Mouse (Mus musculus) testis, adult 2 months (tissue): ENCODE measurements at regions not wholly inside any gene's neighbourhood (a gene's known extent, or its start where the extent isn't known, plus 50 kb on each side); places are given as distances from the start of the nearest gene placed in this dataset.

Experiments used
- H3K27ac ChIP-seq: fragments of 200-500 bp; 2 replicates; pipeline ENCODE4 v1.5.1; 2012; ENCODE audit warnings: low read depth, low read length; ENCODE audit not compliant: control insufficient read depth, insufficient read depth
- H3K27me3 ChIP-seq: fragments of 200-500 bp; 2 replicates; pipeline ENCODE4 v1.6.1; 2012; ENCODE audit warnings: mild to moderate bottlenecking, low read length, moderate library complexity; ENCODE audit not compliant: control insufficient read depth, insufficient read depth
- H3K36me3 ChIP-seq: fragments of 200-500 bp; 2 replicates; pipeline ENCODE4 v1.6.1; 2012; ENCODE audit warnings: mild to moderate bottlenecking, low read length; ENCODE audit not compliant: control insufficient read depth, insufficient read depth
- H3K4me1 ChIP-seq: fragments of 200-500 bp; 2 replicates; pipeline ENCODE4 v1.6.1; 2012; ENCODE audit warnings: low read length; ENCODE audit not compliant: control insufficient read depth, insufficient read depth
- H3K4me3 ChIP-seq: fragments of 200-500 bp; 2 replicates; pipeline ENCODE4 v1.5.1; 2012; ENCODE audit warnings: low read depth, mild to moderate bottlenecking, low read length, moderate library complexity, mixed read lengths; ENCODE audit not compliant: control insufficient read depth
- CTCF ChIP-seq: fragments of 200-500 bp; IDR thresholded peaks from 2 replicates; pipeline ENCODE4 v1.5.1; 2012; ENCODE audit warnings: low read depth, mild to moderate bottlenecking, inconsistent platforms, low read length, moderate library complexity; ENCODE audit not compliant: control insufficient read depth, insufficient read depth, insufficient replicate concordance
- POLR2A ChIP-seq: fragments of 200-500 bp; IDR thresholded peaks from 2 replicates; pipeline ENCODE4 v1.6.1; 2012; ENCODE audit warnings: low read depth, mild to moderate bottlenecking, inconsistent platforms, low read length, moderate library complexity; ENCODE audit not compliant: control insufficient read depth

DNA sequence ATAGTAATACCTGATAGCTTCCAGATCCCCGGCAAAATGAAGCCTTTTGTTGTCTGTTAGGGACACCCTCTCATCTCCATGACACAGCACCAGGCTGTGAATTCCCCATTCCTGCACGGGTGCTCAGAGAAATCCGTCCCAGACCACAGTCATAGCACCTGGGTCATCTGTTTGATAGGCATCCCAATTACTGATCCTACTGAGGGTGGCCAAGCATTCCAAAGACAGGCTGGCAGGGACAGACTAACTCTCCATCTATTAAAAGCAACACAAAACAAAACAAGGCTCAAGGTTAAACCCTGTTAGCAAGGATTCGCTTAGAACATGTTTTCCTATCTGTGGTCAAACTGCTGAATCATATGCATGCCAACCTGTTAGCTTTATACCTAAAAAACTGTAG is 213.8 kb upstream of the Atp2b1 start:
- no peaks in the 10 kb centered on the region for H3K4me1 ChIP-seq
- TF ChIP-seq CTCF, result no peak
- no peak overlapping the region for H3K27ac ChIP-seq
- no peaks in the 10 kb centered on the region for H3K36me3 ChIP-seq
- H3K27me3 ChIP-seq, result no peaks in the 10 kb centered on the region
- H3K4me3 ChIP-seq, result no peak overlapping the region

DNA sequence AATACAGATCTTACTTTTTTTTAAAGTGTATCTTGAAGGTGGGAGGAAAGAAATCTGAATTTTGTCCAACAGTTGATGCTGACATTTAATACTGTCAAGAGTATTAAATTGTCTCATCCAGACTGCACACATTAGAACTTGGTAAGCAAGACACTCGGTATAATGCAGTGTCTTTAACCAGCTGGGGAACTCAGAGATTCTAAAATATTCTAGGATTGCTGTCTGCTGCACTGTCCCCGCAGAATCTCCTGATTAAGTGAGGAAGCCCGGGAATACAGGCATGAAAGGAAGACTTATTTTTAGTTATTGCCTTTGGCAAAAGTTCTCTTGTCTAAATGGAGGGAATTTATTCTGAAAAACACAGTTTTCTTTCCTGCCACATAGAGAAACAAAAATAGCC is 212.9 kb upstream of the Atp2b1 start:
- H3K36me3 ChIP-seq, result no peaks in the 10 kb centered on the region

DNA sequence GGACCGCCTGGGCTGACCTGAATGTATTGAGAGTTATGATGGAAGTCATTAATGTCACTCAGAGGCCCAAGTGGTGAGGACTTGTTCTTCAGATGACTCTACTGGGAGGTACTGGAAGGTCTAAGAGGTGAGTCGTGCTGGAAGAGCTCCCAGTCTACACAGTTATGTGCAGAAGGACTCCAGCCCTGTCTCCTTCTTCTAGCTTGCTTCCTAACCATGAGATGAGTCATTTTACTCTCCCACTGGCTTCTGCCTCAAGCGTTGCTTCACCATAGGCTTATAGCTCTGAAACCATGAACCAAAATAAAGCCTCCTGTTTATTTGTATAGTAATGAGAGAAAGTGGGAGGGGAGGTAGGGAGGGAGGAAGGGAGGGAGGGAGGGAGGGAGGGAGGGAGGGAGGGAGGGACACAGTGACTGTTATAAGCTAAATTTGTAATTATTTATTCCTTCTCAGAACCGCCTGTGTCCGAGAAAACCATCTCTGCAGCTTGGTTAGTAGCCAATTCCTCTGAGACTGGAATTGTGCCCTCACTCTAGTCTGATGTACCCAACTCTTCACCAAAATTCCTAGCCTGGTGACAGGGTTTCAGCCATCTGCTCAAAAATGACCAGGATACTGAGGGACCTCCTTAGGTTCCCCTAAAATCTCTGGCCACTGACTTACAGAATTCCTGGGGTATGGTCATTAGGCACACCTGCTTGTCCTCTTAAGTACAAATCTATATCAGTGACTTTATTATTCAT is 211.6 kb upstream of the Atp2b1 start:
- TF ChIP-seq POLR2A, result no peak
- no peaks in the 10 kb centered on the region for H3K27me3 ChIP-seq
- H3K36me3 ChIP-seq, result no peaks in the 10 kb centered on the region
- no peaks in the 10 kb centered on the region for H3K4me1 ChIP-seq
- H3K4me3 ChIP-seq, result no peak overlapping the region
- no peak overlapping the region for H3K27ac ChIP-seq

More for the DNA sequence above, 212.9 kb upstream of the Atp2b1 start:
- Histone ChIP-seq H3K4me3 (no peak overlapping the region), H3K27me3 (no peaks in the 10 kb centered on the region), H3K27ac (no peak overlapping the region), H3K4me1 (no peaks in the 10 kb centered on the region)
- TF ChIP-seq POLR2A, result no peak
- no peak for TF ChIP-seq CTCF

DNA sequence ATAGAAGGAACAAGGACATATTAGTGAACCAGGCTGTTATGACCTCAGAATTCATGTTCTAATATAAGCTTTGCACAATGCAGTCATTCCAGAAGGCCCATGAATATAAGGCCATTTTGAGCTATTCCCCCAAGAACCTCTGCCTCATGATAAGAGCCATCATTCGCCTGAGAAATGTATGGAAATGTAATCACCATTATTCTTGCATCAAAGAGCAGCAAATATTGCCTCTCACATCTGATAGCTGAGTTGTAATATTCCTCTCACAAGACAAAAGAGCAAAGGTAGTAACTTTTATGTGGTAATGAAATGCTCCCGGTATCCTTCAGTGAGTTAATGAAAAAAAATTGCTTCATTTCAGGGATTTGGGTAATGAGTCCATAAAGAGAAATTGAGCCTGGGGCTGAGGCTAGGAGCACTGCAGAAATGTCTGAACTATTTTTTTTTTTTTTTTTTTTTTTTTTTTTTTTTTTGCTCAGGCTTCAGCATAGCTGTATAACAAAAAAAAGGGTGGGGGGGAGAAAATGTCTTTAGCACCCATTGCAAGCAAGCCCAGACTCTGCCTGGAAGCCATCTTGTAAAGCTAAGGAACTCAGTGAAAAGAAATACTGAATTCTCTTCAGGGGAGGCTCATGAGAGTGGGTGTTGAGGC is 210.4 kb upstream of the Atp2b1 start:
- Histone ChIP-seq H3K36me3 (no peaks in the 10 kb centered on the region), H3K27ac (no peak overlapping the region)
- TF ChIP-seq POLR2A (no peak), CTCF (no peak)

DNA sequence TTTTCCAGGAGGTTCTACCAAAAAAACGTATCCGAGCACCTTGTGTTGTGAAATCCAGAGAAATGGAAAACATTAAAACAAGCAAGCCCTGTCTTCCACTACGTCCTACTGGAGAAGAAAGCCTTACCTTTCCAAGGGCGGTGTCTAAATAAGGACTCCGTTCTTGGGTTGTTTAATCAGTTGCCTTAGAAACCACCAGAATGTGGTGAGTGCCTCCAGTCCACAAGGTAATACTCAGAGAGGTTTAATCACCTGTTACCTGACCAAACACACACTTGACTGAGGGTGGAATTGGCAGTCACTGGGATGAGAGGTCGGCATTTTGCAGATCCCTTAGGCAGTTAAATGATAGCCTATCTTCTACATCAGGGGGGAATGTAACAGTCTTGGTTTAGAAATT is 209.6 kb upstream of the Atp2b1 start:
- Histone ChIP-seq H3K27ac (no peak overlapping the region), H3K27me3 (no peaks in the 10 kb centered on the region), H3K36me3 (no peaks in the 10 kb centered on the region), H3K4me1 (no peaks in the 10 kb centered on the region), H3K4me3 (no peak overlapping the region)
- TF ChIP-seq CTCF (no peak), POLR2A (no peak)

More for the DNA sequence above, 210.4 kb upstream of the Atp2b1 start:
- no peaks in the 10 kb centered on the region for H3K4me1 ChIP-seq
- H3K27me3 ChIP-seq, result no peaks in the 10 kb centered on the region
- H3K4me3 ChIP-seq, result no peak overlapping the region

DNA sequence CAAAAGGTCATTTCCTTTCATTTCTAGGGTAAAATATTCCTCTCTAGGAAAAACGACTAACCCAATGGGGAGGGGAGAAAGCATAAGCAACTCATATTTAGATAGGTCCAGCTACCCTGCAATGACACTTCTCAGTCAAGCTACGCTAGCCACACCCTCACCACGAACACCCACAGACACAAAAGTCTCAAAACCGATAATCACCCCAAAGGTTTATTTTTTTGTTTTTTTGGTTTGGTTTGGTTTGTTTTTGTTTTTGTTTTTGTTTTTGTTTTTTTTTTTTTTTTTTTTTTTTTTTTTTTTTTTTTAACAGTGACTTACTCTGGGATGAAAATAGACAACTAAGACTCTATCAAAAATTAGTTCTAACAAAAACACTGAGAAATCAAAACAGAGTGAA is 196.3 kb upstream of the Atp2b1 start:
- Histone ChIP-seq H3K4me1 (no peaks in the 10 kb centered on the region), H3K4me3 (no peak overlapping the region), H3K27ac (no peak overlapping the region), H3K36me3 (no peaks in the 10 kb centered on the region), H3K27me3 (no peaks in the 10 kb centered on the region)
- TF ChIP-seq POLR2A (no peak), CTCF (no peak)

DNA sequence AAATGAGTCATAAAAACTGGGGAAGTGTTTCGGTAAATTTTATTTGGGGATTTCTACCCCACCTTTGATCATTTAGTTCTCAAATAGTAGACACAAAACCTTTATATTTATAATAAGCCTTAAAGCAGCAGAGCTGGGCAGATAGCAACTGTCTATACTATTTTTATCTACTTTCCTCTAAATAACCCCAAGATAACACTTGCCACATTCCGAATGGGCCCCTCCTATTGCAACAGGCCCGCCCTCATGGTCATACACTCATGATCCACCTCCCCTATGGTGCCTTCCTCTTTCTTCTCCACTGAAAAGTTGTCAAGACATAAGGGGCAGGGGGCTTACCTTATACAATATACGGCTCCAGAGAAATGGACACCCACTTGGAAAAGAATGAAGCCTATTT is 195.5 kb upstream of the Atp2b1 start:
- no peaks in the 10 kb centered on the region for H3K36me3 ChIP-seq
- TF ChIP-seq CTCF (no peak), POLR2A (no peak)
- no peak overlapping the region for H3K27ac ChIP-seq
- H3K4me3 ChIP-seq, result no peak overlapping the region
- no peaks in the 10 kb centered on the region for H3K4me1 ChIP-seq
- no peaks in the 10 kb centered on the region for H3K27me3 ChIP-seq
